Mouse (Mus musculus): Measurements from ENCODE around the gene Arpp19.

Arpp19 gene

DNA sequence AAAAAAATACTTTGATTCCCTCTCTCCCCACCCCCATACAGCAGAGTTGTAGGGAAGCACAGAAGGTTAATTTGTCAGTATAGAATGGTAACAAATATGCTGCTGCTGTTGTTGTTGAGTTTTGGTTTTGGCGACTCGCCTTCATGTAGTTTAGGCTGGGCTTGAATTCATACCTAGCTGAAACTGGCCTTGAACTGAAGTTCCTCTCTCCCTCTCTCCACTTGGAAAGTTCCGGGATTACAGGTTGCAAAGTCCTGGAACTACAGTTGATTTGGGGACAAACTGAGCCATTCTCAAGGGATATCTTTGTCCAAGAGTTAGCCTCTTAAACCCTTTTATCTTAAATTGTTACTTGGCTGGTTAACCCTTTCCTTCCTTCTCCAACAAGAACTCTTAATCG is 1.5 kb upstream of the Arpp19 start:
- DNase-seq (ENCODE audit: low spot score in 2 of 2) = no peak

DNA sequence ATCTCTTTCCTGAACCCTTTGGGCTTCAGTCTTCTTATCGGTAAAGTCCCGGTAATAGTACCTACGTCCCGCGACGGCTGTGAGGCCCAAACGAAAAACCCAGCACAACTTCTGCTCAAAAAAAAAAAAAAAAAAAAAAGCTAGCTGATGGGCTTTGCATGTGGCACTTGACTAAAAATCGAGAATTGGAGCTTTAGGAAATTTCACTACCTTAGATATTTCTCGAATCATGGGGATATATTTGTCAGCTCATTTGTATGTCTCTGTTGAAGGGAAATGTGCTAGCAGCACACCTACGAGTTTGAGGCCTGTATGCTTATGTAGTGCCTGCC is 909 bp downstream of the Arpp19 start:
- no peak for DNase-seq (ENCODE audit: low spot score in 2 of 2)

DNA sequence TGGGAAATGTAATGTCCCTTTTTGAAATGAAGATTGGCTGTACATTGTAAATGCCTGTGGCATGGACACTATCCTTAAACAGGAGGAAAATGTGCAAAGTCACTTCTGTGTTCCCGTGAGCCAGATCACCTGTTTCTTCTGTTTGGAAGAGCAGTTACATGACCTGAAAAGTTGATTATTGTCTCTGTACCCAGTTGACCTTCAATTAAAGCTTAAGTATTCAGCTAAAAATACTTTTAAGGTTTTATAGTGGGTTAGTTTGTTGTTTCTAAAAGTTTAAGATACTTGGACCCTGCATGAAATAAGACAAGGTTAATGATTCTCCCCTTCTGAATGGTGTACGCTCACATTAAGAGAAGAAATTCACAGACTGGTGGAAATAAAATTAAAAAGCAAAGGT is 3.2 kb downstream of the Arpp19 start:
- DNase-seq (ENCODE audit: low spot score in 2 of 2) = no peak

DNA sequence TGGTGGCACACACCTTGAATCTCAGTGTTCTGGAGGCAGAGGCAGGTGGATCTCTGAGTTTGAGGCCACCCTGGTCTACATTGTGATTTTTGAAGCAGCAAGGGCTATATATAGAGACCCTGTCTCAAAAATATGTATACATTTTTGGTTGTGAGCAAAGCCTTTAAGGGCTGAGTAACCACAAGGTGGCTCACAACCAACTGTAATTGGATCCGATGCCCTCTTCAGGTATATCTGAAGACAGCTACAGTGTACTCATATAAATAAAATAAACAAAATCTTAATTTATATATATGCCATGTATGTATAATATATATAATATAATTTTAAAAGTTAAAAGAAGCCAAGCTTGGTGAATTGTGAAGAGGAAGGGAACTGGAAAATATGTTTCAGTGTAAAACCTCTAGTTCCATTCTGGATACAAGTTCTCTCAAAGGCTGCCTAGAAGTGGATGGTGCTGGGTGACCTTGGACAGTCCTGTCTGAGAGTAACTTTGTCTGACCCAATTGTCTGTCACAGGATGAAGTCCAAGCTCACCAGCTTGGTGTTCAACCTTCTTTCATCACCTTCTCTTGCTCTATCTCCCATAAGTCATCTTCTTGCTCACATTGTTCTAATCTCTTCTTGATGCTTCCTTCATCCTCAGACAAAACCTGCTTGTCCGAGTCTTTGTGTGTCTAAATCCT is 4.6 kb downstream of the Arpp19 start:
- no peak for DNase-seq (ENCODE audit: low spot score in 2 of 2)

DNA sequence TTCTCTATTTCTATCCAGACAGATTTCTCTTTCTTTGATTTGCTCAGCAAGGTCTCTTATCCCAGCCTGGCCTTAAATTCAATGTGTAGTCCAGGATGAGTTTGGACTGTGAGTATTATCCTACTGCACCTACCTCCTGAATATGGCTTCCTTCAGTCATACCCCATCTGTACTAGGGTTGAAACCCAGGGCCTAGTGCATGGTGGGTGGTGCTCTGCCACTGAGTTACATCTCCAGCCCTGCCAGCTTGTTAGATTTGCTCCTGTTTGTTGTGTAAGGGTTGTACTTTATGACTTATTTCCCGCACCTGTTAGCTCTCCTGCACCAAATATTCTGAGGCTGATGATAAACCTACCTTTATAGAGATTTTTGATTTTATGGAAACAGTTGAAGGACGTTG is 5.8 kb downstream of the Arpp19 start:
- no peak for DNase-seq (ENCODE audit: low spot score in 2 of 2)

DNA sequence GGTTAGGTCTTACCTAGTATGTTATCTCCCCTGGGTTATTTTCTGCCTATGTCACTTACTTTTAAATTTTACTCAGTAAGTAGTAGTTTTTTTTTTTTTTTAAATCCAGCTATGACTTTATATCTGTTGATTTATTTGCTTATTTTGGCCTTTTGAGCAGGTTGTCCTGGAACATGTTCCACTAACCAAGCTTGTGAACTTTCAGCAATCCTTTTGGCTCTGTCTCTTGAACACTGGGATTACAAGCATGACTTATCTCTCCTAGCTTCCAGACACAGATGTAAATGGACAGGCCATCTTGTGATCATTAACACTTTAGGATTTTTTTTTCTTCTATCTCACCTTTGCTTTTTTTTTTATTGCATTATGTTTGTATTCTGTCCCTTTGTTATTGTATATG is 9.7 kb downstream of the Arpp19 start:
- DNase-seq (ENCODE audit: low spot score in 2 of 2) = no peak

DNA sequence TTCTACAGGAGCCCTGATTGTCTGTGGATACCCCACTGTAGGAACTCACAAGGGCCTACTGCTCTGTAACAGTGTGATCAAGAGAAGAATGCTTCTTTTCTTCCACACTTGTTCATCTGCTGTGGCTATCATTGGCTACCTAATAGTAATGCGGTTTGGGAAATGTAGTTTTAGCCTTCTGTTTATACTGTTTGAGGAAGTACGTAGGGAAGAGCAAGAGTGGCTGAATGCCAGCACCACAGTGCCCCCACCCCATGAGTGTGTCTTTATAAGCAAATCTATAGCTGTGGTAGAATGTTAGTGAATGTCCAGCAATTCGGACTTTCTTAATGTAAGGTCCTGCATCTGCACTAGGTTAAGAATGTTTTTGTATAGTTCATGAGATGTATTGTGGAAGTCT is 11.7 kb downstream of the Arpp19 start:
- no peak for DNase-seq (ENCODE audit: low spot score in 2 of 2)

DNA sequence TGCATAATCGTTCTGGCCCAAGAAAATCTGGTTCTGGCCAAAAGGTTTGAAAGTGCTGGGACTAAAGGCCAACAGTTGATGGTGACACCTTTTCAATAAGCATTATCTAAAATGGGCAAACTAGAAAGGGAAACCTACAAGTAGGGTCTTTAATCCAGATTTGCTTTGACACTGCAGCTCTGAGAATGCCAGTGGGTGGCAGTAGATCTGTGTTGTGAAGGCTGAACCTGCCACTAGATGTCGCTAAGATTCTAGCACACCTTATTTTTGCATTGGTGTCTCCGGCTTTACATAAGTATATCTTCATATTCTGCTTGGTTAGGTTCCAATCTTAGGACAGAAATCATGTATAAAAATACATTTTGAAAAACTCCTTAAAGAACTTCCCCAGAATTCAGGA is 12.6 kb downstream of the Arpp19 start:
- peak; percentile 29 to 71 for DNase-seq (ENCODE audit: low spot score in 2 of 2)

DNA sequence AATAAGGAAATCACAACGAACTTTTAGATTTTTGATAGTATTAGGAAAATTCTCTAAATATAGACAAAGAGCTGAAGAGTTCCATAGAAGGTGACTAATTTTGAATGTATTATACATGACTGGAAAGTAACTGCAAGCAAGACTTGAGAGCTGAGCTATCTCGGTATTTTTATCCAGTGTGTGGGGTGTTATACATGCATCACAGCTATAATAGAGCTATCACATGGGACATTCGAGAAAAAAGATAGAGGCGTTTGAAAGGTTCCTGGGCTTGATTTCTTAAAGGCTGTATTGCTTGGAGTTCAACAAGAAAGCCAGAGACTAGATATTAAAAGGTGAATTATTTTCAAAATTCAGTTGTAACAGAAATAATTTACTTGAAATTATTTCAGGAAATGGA is 14.4 kb downstream of the Arpp19 start:
- no peak for DNase-seq (ENCODE audit: low spot score in 2 of 2)

DNA sequence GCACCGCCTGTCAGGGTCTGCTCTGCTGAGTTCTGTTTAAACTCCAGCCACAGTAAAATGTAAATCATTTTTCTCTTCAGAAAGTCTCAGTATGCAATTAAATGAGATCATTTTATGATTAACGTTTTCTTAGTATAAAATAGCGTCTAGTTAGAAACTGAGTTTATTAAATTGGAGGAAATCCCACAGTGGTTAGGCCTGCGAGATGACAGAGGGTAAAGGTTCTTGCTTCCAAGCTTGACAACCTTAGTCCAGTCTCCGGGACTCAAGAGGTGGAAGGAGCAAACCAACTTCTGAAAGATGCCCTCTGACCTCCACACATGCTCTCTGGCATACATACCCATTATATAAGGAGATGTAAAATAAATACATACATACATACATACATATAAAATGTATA is 17.6 kb downstream of the Arpp19 start:
- DNase-seq (ENCODE audit: low spot score in 2 of 2) = no peak

DNA sequence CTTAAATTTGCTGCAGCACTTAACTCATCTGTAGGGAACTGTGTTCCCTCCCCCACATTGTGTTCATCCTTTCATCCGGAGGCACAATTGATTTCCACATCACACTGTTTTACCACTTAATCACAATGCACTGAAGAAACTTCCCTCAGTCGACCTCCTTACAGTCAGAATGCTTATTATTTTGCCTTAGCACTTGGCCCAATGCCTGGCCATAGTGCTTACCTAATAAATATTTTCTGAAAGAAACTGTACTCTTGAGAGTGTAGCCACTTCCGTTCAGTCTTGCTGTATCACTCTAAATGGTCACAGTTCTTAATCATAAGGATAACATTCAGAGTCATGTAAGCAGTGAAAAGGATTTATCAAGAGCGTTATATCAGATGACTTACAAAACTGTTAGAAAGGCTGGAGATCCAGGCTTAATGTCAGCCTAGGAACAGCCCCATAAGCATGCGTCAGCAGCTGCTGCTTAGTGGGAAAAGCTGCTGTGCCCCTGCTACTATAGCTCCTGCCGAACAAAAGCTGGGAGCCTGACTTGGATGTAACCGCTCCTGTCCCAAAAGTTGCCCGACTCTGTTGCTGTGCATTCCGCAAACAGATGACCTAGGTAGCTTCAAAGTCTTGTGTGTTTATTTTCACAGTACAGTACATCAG is 27.4 kb downstream of the Arpp19 start:
- no peak for DNase-seq (ENCODE audit: low spot score in 2 of 2)

DNA sequence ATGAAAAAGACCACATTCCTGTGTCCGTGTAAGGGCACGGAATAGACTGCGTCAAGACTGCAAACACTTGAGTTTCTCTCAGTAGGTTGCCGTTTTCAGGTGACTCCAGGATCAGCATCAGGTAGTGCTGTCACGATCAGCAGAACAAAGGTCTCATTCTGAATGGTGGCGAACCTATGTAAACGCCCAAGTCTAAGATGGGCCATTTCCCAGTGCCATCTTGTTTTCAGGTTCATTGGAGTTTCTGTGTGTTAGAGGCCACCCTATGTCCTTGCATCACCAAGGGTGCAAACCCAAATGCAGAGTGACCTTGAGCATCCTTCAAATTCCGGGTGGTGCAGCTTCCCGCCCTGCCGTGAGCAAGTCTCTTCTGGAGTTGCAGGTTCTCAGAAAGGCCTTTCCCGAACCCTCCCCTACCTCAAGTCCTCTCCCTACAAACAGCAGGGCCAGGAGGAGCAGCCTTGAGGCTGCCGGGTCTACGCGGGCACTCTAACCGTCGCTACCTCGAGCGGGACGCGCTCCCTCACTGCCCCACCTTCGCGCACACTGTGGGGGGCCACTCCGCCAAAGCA is 33.1 kb downstream of the Arpp19 start, which contains the start of gene Myo5a:
Gene Myo5a, plus strand, starts transcription at position 559 of the 572 bp plus-strand sequence.
- DNase-seq (ENCODE audit: low spot score in 2 of 2) = no peak

DNA sequence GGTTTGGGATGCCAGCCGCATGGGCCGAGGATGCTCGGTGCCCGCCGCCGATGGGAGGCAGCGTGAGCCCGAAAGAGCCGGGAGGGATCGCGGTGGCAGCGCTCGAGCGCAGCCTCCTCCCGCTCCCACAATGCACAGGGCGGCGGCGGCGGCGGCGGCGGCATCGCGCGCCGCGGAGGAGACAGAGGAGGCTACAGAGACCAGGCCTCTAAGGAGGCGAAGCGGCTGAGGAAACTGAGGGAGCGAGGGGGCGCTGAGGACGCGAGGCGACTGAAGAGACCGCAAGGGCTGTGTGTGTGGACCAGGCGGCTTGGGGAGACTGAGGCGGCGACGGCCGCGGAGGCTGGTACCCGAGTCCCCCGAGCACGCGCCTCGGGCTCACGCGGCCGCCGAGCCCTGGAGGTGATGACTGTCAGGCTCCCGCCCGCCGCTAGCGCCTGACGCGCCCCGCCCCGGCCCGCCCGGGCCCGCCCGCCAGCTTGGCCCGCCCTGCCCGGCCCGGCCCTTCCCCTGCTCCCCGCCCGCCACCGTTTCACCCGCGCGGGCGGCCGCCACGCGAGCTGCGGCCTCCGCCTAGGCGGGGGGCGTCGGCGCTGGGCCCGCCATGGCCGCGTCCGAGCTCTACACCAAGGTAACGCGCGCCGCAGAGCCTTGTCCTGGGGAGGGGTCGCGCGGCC is 33.8 kb downstream of the Arpp19 start:
- peak; percentile 47 to 59 for DNase-seq (ENCODE audit: low spot score in 2 of 2)

DNA sequence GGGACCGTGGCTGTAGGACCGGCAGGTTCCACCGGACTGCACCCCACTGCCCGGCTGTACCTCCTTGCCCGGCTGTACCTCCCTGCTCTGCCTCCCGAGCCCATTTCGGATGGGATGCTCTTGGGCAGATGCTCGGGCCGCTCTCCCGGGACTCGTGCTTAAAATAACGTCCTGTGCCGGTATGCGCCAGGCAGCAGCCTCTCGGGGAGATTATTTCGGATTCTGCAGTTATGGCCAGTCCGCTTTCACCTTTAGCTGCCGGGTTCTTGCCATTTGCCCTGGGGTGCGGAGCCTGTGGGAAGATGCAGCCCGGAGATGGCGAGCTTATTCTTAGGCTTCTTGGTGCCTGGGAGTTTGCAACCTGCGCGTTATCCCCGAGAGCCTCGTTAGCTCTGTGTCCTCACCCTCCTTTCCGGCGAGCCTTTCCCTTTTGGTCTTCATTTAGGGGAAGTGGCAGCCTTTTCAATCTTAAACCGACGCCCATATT is 34.3 kb downstream of the Arpp19 start:
- DNase-seq (ENCODE audit: low spot score in 2 of 2) = peak; percentile 5 to 13

DNA sequence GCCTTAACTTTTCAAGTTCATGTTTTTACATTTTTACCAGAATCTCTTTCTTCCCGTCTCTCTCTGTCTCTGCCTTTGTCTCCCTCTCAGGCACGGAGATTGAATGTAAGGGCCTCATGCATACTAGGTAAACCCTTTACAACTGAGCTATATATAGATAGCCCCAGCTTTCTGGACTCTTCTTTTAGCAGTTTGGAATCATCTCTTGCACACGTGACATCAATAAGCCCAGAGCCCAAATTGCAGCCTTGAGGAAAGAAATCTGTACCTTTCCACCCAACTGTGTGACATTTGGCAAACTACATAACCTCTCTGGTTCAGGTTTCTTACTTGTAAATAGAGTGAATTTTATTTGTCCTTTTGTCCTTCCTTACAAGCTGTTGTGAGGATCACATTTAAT is 34.9 kb downstream of the Arpp19 start:
- no peak for DNase-seq (ENCODE audit: low spot score in 2 of 2)

DNA sequence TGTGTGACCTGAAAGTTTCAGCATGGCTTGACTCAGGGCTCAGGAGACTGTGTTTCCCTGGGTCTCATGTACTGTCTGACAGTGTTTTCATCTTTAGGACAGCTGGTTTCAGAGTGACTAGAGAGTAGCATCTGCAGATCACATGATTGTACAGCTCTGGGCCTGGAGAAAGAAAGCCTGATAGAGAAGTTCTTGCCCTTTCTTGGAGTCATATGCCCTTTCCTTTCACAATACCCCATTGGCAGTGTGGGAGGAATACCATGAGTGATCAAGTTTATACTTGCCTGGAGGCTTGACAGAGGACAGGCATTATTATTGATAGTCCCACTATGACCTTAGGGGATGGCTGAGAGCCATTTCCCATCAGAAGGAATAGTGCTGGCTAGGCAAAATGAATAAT is 39.8 kb downstream of the Arpp19 start:
- no peak for DNase-seq (ENCODE audit: low spot score in 2 of 2)

DNA sequence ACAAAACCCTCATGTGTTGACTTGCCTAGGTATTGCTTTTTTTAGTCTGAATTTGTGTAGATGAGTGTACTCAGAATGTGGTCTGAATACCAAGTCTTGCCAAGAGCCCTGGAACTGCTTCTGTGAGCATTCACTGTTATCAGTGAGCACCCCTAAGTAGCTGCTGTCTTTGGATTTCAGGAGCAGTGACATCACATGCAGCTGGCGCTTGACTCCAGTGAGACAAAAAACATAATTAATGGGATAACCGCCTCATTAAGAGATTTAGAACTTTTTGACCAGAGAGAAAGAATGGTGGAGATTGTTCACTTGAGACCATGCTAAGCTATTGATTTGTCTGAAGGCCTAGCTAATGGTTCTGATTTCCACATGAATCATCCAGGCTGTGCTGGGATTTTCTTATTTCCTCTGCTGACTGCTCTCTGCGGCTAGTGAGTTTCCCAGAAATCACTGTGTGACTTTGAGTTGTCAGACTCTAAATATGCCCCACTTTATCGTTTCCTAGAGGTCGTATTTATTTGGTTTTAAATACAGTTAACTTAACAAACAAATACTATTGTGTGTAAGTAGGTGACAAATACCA is 47.9 kb downstream of the Arpp19 start:
- no peak for DNase-seq (ENCODE audit: low spot score in 2 of 2)

DNA sequence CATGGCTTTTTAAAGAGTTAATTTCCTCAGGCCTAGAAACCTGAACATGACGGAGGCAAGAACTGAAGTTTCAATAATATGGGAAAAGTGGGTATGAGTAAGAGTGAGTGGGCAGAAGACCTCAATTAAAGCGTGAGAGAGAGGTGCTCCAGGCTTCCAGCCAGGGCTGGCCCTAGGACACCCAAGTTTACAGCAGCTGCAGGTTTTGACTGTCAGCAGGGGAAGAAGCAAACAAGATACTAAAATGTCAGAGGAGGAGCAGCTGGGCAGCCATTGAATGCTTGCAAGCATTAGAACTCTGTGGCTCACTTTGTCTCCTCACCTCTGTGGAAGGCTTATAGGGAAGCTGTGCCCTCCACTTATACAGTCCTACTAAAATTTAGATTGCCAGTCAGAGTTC is 50.4 kb downstream of the Arpp19 start:
- no peak for DNase-seq (ENCODE audit: low spot score in 2 of 2)

DNA sequence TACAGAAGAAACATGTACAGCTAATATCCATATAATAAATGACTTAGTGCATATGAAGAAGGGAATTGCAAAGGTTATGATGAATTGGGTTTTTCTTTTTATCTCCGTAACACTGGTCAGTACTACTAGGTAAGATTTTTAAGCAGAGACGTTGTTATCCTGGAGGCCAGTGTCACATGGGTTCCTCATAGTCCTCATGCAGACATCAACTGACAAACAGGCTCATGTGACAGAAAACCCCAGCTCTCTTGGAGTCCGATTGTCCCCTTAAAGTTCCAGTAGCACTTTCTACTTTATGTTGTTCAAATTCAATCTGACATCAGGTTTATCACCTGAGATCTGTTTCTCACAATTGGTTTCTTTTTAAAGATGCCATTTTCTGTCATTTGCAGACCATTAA is 51.9 kb downstream of the Arpp19 start:
- DNase-seq (ENCODE audit: low spot score in 2 of 2) = no peak

DNA sequence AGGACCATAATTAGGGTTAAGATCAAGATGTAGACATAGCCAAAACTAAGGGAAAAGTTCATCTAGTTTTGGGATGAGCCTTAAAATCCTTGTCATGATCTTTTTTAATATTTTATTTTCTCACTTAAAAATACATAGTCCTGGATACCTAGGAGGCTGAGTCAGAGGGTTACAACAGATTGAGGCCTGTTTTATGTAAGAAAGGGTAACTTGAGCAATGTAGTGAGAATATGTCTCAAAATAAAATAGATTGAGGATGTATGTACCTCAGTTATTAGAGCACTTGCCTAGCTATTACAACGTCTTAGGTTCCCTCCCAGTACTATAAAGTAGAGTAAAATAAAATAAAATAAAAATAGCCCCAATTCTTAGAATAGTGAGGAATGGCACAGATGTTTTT is 54.7 kb downstream of the Arpp19 start:
- no peak for DNase-seq (ENCODE audit: low spot score in 2 of 2)

DNA sequence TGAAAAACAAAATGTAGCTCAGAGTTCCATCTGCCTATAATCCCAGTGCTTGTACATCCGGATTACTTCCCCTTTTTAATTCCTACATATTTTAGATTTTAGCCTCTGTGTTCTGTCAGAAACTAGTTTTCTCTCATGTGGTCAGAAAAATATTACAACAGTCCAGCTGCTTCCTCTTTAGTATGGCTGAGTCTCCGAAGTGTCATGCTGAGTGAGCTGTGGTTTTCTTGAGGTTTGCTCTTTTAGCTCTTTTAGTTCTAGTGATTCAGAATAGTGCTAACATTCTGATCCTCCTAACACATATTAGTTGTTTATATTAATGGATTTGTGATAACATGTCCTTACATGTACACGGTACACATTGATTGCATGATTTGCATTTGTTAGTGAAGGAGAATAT is 57.3 kb downstream of the Arpp19 start:
- no peak for DNase-seq (ENCODE audit: low spot score in 2 of 2)

DNA sequence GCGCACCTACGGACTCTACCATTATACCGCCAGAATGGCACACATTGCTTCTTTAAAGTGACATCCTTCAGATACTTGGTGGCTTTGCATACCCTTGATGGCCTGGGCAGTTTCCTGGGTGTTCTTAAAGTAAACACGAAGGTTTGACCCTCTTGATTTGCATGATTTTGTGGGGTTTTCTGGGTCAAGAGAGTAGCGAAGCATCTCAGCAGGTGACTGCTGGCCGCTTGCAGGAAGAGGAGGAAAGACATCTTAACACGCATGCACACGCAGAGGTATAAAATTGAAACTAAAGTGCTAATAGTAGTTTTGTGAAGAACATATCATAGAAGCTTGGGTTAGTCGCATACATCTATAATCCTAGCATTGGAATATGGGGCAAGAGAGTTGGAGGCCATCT is 61.5 kb downstream of the Arpp19 start:
- DNase-seq (ENCODE audit: low spot score in 2 of 2) = no peak

Data from thymus, postnatal 10 days (tissue).